Mouse (Mus musculus) forebrain, embryonic 13.5 days (tissue): ENCODE measurements at regions not wholly inside any gene's neighbourhood (a gene's known extent, or its start where the extent isn't known, plus 50 kb on each side); places are given as distances from the start of the nearest gene placed in this dataset.
A peak's percentile ranks its signal among the peaks of the same experiment; 100 is the strongest.
"Not testable (repeated sequence)": the region's sequence is repeated elsewhere in the genome, so short reads cannot be mapped to it uniquely, and the experiment has no call there.

Experiments used
- ATAC-seq: fragments of 200-750 bp; cut with Nextera tagmentation; 2 replicates; pipeline ENCODE4 v1.8.0; 2017
- H3K27ac ChIP-seq: fragments of 300-500 bp; sonication (generic); 2 replicates; pipeline ENCODE4 v1.5.1; 2015; ENCODE audit warnings: inconsistent platforms, mild to moderate bottlenecking, moderate library complexity
- H3K27me3 ChIP-seq: fragments of 300-500 bp; sonication (generic); 2 replicates; pipeline ENCODE4 v1.6.1; 2015; ENCODE audit warnings: mild to moderate bottlenecking, inconsistent platforms
- H3K36me3 ChIP-seq: fragments of 300-500 bp; sonication (generic); 2 replicates; pipeline ENCODE4 v1.6.1; 2015; ENCODE audit warnings: mild to moderate bottlenecking, inconsistent platforms; ENCODE audit not compliant: poor library complexity, severe bottlenecking
- H3K4me1 ChIP-seq: fragments of 300-500 bp; sonication (generic); 2 replicates; pipeline ENCODE4 v1.6.1; 2015; ENCODE audit warnings: inconsistent platforms
- H3K4me2 ChIP-seq: fragments of 300-500 bp; sonication (generic); 2 replicates; pipeline ENCODE4 v1.6.1; 2015; ENCODE audit warnings: inconsistent platforms, mild to moderate bottlenecking, moderate library complexity
- H3K4me3 ChIP-seq: fragments of 300-500 bp; sonication (generic); 2 replicates; pipeline ENCODE4 v1.5.1; 2015; ENCODE audit warnings: mild to moderate bottlenecking, inconsistent platforms
- H3K9ac ChIP-seq: fragments of 300-500 bp; sonication (generic); 2 replicates; pipeline ENCODE4 v1.6.1; 2015; ENCODE audit warnings: mild to moderate bottlenecking, inconsistent platforms
- H3K9me3 ChIP-seq: fragments of 300-500 bp; sonication (generic); replicated peaks from 2 replicates; pipeline ENCODE4 v1.6.1; 2016; ENCODE audit warnings: inconsistent platforms
- WGBS: fragments of 180-500 bp; shearing (Covaris S2); methylation state at CpG from one replicate; pipeline ENCODE4 v1.1.7; 2015; 5-methylcytosine and 5-hydroxymethylcytosine counted together

- H3K9ac ChIP-seq, H3K9me3 ChIP-seq, H3K4me2 ChIP-seq, H3K27me3 ChIP-seq, H3K36me3 ChIP-seq, ATAC-seq, H3K4me3 ChIP-seq, H3K27ac ChIP-seq, H3K4me1 ChIP-seq: not testable (repeated sequence)
- WGBS, result 92% methylated on average over 2 of the region's 2 CpGs
Measured at GRCm38 (mm10) chr5:75419282-75419681, 155.4 kb upstream of the Kit start.

GRCm38 (mm10) chr5:75432885-75433284 lies 141.8 kb upstream of the Kit start:
- H3K36me3 ChIP-seq, result no peaks in the 10 kb centered on the region
- no peak overlapping the region for H3K27ac ChIP-seq
- no peak overlapping the region for H3K9ac ChIP-seq
- 84% methylated on average over 2 of the region's 2 CpGs for WGBS
- no peak for ATAC-seq
- H3K4me3 ChIP-seq, result no peak overlapping the region
- H3K27me3 ChIP-seq, result no peaks in the 10 kb centered on the region
- no peaks in the 10 kb centered on the region for H3K4me1 ChIP-seq
- no peaks in the 10 kb centered on the region for H3K9me3 ChIP-seq
- H3K4me2 ChIP-seq, result no peak overlapping the region

GRCm38 (mm10) chr5:75437924-75438323 lies 136.8 kb upstream of the Kit start:
- Histone ChIP-seq H3K36me3 (no peaks in the 10 kb centered on the region), H3K9me3 (no peaks in the 10 kb centered on the region; the same call in 1 of the 2 replicates), H3K4me3 (no peak overlapping the region), H3K27me3 (no peaks in the 10 kb centered on the region), H3K4me1 (no peaks in the 10 kb centered on the region), H3K4me2 (no peak overlapping the region), H3K9ac (no peak overlapping the region), H3K27ac (no peak overlapping the region)
- WGBS, result 66% methylated on average over 5 of the region's 5 CpGs
- ATAC-seq, result no peak

- 74% methylated on average over 3 of the region's 3 CpGs for WGBS
- no peak overlapping the region for H3K9ac ChIP-seq
- H3K27me3 ChIP-seq, result no peaks in the 10 kb centered on the region
- H3K27ac ChIP-seq, result no peak overlapping the region
- no peak overlapping the region for H3K4me3 ChIP-seq
- no peak overlapping the region for H3K4me2 ChIP-seq
- H3K36me3 ChIP-seq, result no peaks in the 10 kb centered on the region
- H3K4me1 ChIP-seq, result no peaks in the 10 kb centered on the region
- H3K9me3 ChIP-seq, result no peaks in the 10 kb centered on the region; the same call in 1 of the 2 replicates
- no peak for ATAC-seq
Measured at GRCm38 (mm10) chr5:75444024-75444604, 130.6 kb upstream of the Kit start.

- WGBS, result 75% methylated on average over 1 of the region's 1 CpGs
- Histone ChIP-seq H3K4me3 (no peak overlapping the region), H3K36me3 (no peaks in the 10 kb centered on the region), H3K4me2 (no peak overlapping the region), H3K27me3 (0 out of 2 replicates have a peak, but pooled peaks cover 3% of the 10 kb centered on the region), H3K4me1 (0 out of 2 replicates have a peak, but pooled peaks cover 5% of the 10 kb centered on the region), H3K9ac (no peak overlapping the region), H3K27ac (no peak overlapping the region), H3K9me3 (no peaks in the 10 kb centered on the region)
- no peak for ATAC-seq
Measured at GRCm38 (mm10) chr5:75446386-75446785, 128.3 kb upstream of the Kit start.

GRCm38 (mm10) chr5:75449913-75450525 lies 124.7 kb upstream of the Kit start:
- H3K36me3 ChIP-seq, result no peaks in the 10 kb centered on the region
- 0 out of 2 replicates have a peak, but pooled peaks cover 11% of the 10 kb centered on the region for H3K4me1 ChIP-seq
- H3K4me2 ChIP-seq, result no peak overlapping the region
- no peaks in the 10 kb centered on the region for H3K9me3 ChIP-seq
- H3K27ac ChIP-seq, result no peak overlapping the region
- H3K4me3 ChIP-seq, result no peak overlapping the region
- no peak overlapping the region for H3K9ac ChIP-seq
- 52% methylated on average over 21 of the region's 21 CpGs for WGBS
- ATAC-seq, result peak; percentile 36; the same call in 1 of the 2 replicates
- 0 out of 2 replicates have a peak, but pooled peaks cover 3% of the 10 kb centered on the region for H3K27me3 ChIP-seq

GRCm38 (mm10) chr5:75450564-75450963 lies 124.2 kb upstream of the Kit start:
- H3K9me3 ChIP-seq, result no peaks in the 10 kb centered on the region
- no peaks in the 10 kb centered on the region for H3K36me3 ChIP-seq
- no peak for ATAC-seq
- H3K9ac ChIP-seq, result no peak overlapping the region
- H3K4me3 ChIP-seq, result no peak overlapping the region
- H3K27me3 ChIP-seq, result 0 out of 2 replicates have a peak, but pooled peaks cover 3% of the 10 kb centered on the region
- H3K4me1 ChIP-seq, result 0 out of 2 replicates have a peak, but pooled peaks cover 14% of the 10 kb centered on the region
- no peak overlapping the region for H3K4me2 ChIP-seq
- WGBS, result 55% methylated on average over 9 of the region's 9 CpGs
- no peak overlapping the region for H3K27ac ChIP-seq

DNA sequence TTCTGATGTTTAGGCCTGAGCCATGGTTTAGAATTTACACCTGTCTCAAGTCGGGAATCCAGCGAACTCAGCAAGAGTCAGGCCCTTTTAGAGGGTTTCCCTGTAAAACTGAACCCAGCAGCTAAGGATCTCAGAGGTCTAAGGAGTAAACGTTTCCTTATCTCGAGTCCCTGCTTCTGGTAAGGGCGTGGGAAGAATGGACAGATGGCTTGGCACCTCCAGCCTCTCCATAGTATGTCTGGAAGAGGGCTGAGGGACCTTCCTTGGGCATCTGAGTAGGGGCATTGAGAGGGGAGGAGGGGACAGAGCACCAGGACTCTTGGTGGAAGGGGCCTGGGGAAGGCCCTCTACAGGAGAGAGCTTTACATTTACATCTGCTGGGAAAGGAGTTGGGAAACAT lies 123.6 kb upstream of the Kit start:
- H3K4me3 ChIP-seq, result no peak overlapping the region
- H3K9ac ChIP-seq, result no peak overlapping the region
- no peak overlapping the region for H3K4me2 ChIP-seq
- no peak for ATAC-seq
- no peak overlapping the region for H3K27ac ChIP-seq
- no peaks in the 10 kb centered on the region for H3K36me3 ChIP-seq
- 0 out of 2 replicates have a peak, but pooled peaks cover 14% of the 10 kb centered on the region for H3K4me1 ChIP-seq
- 70% methylated on average over 5 of the region's 5 CpGs for WGBS
- H3K9me3 ChIP-seq, result no peaks in the 10 kb centered on the region
- 0 out of 2 replicates have a peak, but pooled peaks cover 3% of the 10 kb centered on the region for H3K27me3 ChIP-seq

- Histone ChIP-seq H3K9ac (no peak overlapping the region), H3K36me3 (no peaks in the 10 kb centered on the region), H3K4me2 (no peak overlapping the region), H3K27me3 (0 out of 2 replicates have a peak, but pooled peaks cover 3% of the 10 kb centered on the region), H3K4me3 (no peak overlapping the region), H3K9me3 (no peaks in the 10 kb centered on the region), H3K27ac (no peak overlapping the region), H3K4me1 (0 out of 2 replicates have a peak, but pooled peaks cover 14% of the 10 kb centered on the region)
- WGBS, result 74% methylated on average over 8 of the region's 8 CpGs
- ATAC-seq, result peak; percentile 57; the same call in 1 of the 2 replicates
Measured at GRCm38 (mm10) chr5:75451693-75452092, 123.0 kb upstream of the Kit start.

DNA sequence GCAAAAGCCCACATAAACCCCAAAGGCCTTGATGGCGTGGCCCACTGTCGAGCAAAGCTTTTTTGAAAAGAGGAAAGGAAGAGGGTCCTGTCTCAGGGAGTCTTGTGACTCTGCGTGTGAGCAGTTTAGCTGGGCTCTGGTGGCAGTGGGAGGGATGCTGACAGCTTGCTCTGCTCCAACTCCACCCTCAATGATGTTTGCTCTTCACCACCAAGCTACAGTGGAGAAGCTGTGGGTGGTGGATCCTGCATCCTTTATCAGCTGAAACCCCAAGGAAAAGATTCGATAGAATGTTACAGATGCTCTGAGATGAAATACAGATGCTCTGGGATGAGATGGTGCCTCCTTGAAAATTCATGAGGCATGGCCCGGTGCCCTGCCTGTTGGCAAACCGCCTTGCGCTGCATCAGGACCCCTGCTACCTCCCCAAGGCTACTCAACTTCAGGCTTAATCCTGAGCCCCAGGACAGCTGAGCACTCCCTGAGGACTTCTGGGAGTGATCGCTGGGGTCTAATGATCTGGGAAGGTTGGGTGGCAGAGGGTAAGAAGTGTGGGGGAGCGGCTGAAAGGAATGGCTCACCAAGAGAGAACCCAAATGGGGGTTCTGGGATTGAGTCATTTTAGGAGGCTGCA lies 120.8 kb upstream of the Kit start:
- ATAC-seq, result no peak
- 0 out of 2 replicates have a peak, but pooled peaks cover 14% of the 10 kb centered on the region for H3K4me1 ChIP-seq
- no peaks in the 10 kb centered on the region for H3K9me3 ChIP-seq
- H3K4me3 ChIP-seq, result no peak overlapping the region
- 0 out of 2 replicates have a peak, but pooled peaks cover 3% of the 10 kb centered on the region for H3K27me3 ChIP-seq
- no peak overlapping the region for H3K9ac ChIP-seq
- 78% methylated on average over 9 of the region's 9 CpGs for WGBS
- no peak overlapping the region for H3K27ac ChIP-seq
- no peak overlapping the region for H3K4me2 ChIP-seq
- H3K36me3 ChIP-seq, result no peaks in the 10 kb centered on the region

DNA sequence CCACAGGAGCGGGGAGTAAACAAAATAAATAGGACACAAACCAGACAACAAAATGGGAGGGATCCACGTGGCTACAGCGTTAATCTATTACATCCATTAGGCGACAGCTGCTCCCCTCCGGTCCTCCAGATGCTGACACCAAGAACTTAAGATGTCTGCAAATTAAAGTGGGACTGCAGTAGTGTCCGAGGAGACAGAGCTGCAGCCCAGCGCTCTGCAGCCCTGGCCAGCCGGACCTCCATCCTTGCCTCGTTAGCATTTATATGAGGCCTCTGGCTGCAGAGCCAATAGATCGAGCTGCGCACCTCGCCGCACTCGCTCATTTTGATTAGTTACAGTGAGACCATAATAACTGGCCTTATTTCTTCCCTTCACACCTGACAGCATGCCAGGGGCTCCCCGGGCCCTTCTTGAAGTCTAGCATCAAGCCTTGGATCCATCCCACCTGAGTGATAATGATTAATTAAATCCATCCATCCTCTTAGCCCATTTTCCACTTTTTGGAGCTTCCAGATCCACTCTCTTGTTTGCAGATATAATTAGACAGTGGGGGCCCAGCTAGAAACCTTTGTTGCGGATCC lies 119.7 kb upstream of the Kit start:
- H3K27me3 ChIP-seq, result 0 out of 2 replicates have a peak, but pooled peaks cover 3% of the 10 kb centered on the region
- H3K9ac ChIP-seq, result no peak overlapping the region
- 54% methylated on average over 16 of the region's 16 CpGs for WGBS
- H3K9me3 ChIP-seq, result no peaks in the 10 kb centered on the region
- no peak for ATAC-seq
- 0 out of 2 replicates have a peak, but pooled peaks cover 12% of the 10 kb centered on the region for H3K4me1 ChIP-seq
- no peaks in the 10 kb centered on the region for H3K36me3 ChIP-seq
- no peak overlapping the region for H3K4me3 ChIP-seq
- no peak overlapping the region for H3K27ac ChIP-seq
- no peak overlapping the region for H3K4me2 ChIP-seq

DNA sequence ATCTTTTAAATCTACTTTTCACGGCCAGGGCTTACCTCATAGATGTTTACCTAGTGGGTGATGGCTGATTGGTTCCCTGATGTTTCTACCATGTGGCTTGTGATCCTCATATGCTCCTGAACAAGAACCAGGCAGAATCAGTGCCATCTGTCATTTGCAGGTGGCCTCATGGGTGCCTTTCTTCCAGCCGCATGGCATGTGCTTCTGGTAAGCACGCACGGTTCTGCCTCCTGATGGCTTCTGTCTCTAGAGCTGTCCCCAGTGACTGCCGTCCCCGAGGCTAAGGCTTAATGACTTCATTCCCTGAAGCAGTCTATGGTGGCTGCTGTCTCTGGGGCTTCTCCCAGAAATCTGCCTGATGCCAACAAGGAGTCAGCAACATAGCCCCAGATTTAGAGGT lies 117.3 kb upstream of the Kit start:
- Histone ChIP-seq H3K27ac (no peak overlapping the region), H3K27me3 (no peaks in the 10 kb centered on the region), H3K4me2 (no peak overlapping the region), H3K9me3 (no peaks in the 10 kb centered on the region), H3K4me3 (no peak overlapping the region), H3K36me3 (no peaks in the 10 kb centered on the region), H3K4me1 (0 out of 2 replicates have a peak, but pooled peaks cover 9% of the 10 kb centered on the region), H3K9ac (no peak overlapping the region)
- ATAC-seq, result peak; percentile 27; the same call in 1 of the 2 replicates
- 74% methylated on average over 6 of the region's 6 CpGs for WGBS
